In genomic region chr5:135078482-135078810, GRCm38 (mm10) we compare ENCODE assay signal across 8 mouse cellular contexts. TPM values are rescaled to one million over a fixed set of nuclear protein-coding genes. Genes with fewer than 3 reads are reported as not detected.
DNase-seq lines count a peak whose midpoint lies in the region; ATAC-seq lines count a peak whose summit lies in the region.

No protein-coding gene starts in this region.

- 2% methylated on average over 9 of the region's 11 CpGs for WGBS in embryonic facial prominence, embryonic 14.5 days
- WGBS in neural tube, embryonic 12.5 days = 1% methylated on average over 11 of the region's 11 CpGs

- intact Hi-C loops in left cerebral cortex, postnatal 4 days (cut with DNase I) = no loop called here
- intact Hi-C loops in gastrocnemius, postnatal 36 days (cut with DNase I) = no loop called here

- peak overlapping the region; percentile 69 for H3K4me2 ChIP-seq in embryonic facial prominence, embryonic 14.5 days (ENCODE audit: low read depth, low read length)
- peak overlapping the region; percentile 74 for H3K4me2 ChIP-seq in neural tube, embryonic 12.5 days (replicated peaks)

- H3K9me3 ChIP-seq in embryonic facial prominence, embryonic 14.5 days (ENCODE audit: control insufficient read depth, low read length) = no peaks in the 10 kb centered on the region
- H3K9me3 ChIP-seq in neural tube, embryonic 12.5 days = no peaks in the 10 kb centered on the region

- peak; percentile 50 for ATAC-seq in embryonic facial prominence, embryonic 14.5 days (ENCODE audit: low read depth)
- peak; percentile 25 for ATAC-seq in inflammation-experienced regulatory T-cells, adult 6 months
- peak; percentile 45 for ATAC-seq in neural tube, embryonic 12.5 days (ENCODE audit: low FRiP score, low read depth)

- H3K27me3 ChIP-seq in embryonic facial prominence, embryonic 14.5 days (replicated peaks; ENCODE audit: control insufficient read depth, insufficient read depth, low read length) = no peaks in the 10 kb centered on the region
- H3K27me3 ChIP-seq in neural tube, embryonic 12.5 days (replicated peaks) = no peaks in the 10 kb centered on the region; the same call in none of the 2 replicates

- H3K9ac ChIP-seq in embryonic facial prominence, embryonic 14.5 days (ENCODE audit: low read depth, low read length) = peak overlapping the region; percentile 98
- H3K9ac ChIP-seq in neural tube, embryonic 12.5 days = 0 out of 2 replicates have a peak overlapping the region, but pooled peaks have one; percentile 99

- no peak overlapping the region for H3K27ac ChIP-seq in embryonic facial prominence, embryonic 14.5 days (replicated peaks; ENCODE audit: low read depth, low read length)
- H3K27ac ChIP-seq in neural tube, embryonic 12.5 days = no peak overlapping the region

- peaks cover 1% of the 10 kb centered on the region; the same call in 1 of the 2 replicates for H3K4me1 ChIP-seq in embryonic facial prominence, embryonic 14.5 days (ENCODE audit: control insufficient read depth, insufficient read depth, low read length)
- peaks cover 25% of the 10 kb centered on the region for H3K4me1 ChIP-seq in neural tube, embryonic 12.5 days

- peaks cover 12% of the 10 kb centered on the region; the same call in 1 of the 2 replicates for H3K36me3 ChIP-seq in embryonic facial prominence, embryonic 14.5 days (ENCODE audit: control insufficient read depth, insufficient read depth, low read length)
- peaks cover 22% of the 10 kb centered on the region for H3K36me3 ChIP-seq in neural tube, embryonic 12.5 days

- peak overlapping the region; percentile 94 for H3K4me3 ChIP-seq in embryonic facial prominence, embryonic 14.5 days (ENCODE audit: low read depth, low read length)
- peak overlapping the region; percentile 92 for H3K4me3 ChIP-seq in neural tube, embryonic 12.5 days

- peak; percentile 77 for DNase-seq in left cerebral cortex, postnatal 4 days
- DNase-seq in left cerebral cortex, adult 18-20 months (ENCODE audit: low spot score in 2 of 2) = no peak
- no peak for DNase-seq in embryonic facial prominence, embryonic 14.5 days (ENCODE audit: low spot score)
- DNase-seq in frontal cortex, postnatal 36 days (ENCODE audit: low spot score in 2 of 2) = no peak
- no peak for DNase-seq in embryo, embryonic 10.5 days (ENCODE audit: low spot score)
- no peak for DNase-seq in gastrocnemius, postnatal 36 days

RNA-seq across cellular contexts. Expression of gene Vps37d, which starts 0.4 kb away (rescaled TPM):
- total RNA-seq in left cerebral cortex, postnatal 4 days (2021) = 10 to 100 TPM; 46.1 TPM
- total RNA-seq in left cerebral cortex, adult 18-20 months (2021) = 10 to 100 TPM; 30.8 to 32.9 TPM
- 7.7 and 8.5 TPM in 2 replicates for polyA plus RNA-seq in embryonic facial prominence, embryonic 14.5 days (2014; fragmentation: Nextera tagmentation; extraction: Ambion mirVana)
- not detected for polyA plus RNA-seq in inflammation-experienced regulatory T-cells, adult 6 months (2017; shearing (Covaris generic))
- polyA plus RNA-seq in neural tube, embryonic 12.5 days (2016; fragmentation: Nextera tagmentation; extraction: Ambion mirVana) = 37.0 and 37.8 TPM in 2 replicates
- under 1 TPM; 0.33 to 0.49 TPM for total RNA-seq in gastrocnemius, postnatal 36 days (2021)

RNA-seq across cellular contexts. Expression of gene Mlxipl, which starts 11.2 kb away (rescaled TPM):
- 1 to 10 TPM; 1.6 to 2.4 TPM for total RNA-seq in left cerebral cortex, postnatal 4 days (2021)
- total RNA-seq in left cerebral cortex, adult 18-20 months (2021) = 1 to 10 TPM; 3.2 to 4.4 TPM
- 1.2 and 1.6 TPM in 2 replicates for polyA plus RNA-seq in embryonic facial prominence, embryonic 14.5 days (2014; fragmentation: Nextera tagmentation; extraction: Ambion mirVana)
- polyA plus RNA-seq in inflammation-experienced regulatory T-cells, adult 6 months (2017; shearing (Covaris generic)) = not detected
- 0.58 and 0.66 TPM in 2 replicates for polyA plus RNA-seq in neural tube, embryonic 12.5 days (2016; fragmentation: Nextera tagmentation; extraction: Ambion mirVana)
- total RNA-seq in gastrocnemius, postnatal 36 days (2021) = 10 to 100 TPM; 62.4 to 79.9 TPM

RNA-seq across cellular contexts. Expression of gene Bud23, which starts 13.7 kb away (rescaled TPM):
- 10 to 100 TPM; 51.7 to 52.1 TPM for total RNA-seq in left cerebral cortex, postnatal 4 days (2021)
- total RNA-seq in left cerebral cortex, adult 18-20 months (2021) = 10 to 100 TPM; 43.9 to 54.1 TPM
- 74.0 and 87.2 TPM in 2 replicates for polyA plus RNA-seq in embryonic facial prominence, embryonic 14.5 days (2014; fragmentation: Nextera tagmentation; extraction: Ambion mirVana)
- polyA plus RNA-seq in inflammation-experienced regulatory T-cells, adult 6 months (2017; shearing (Covaris generic)) = 10 to 100 TPM; 63.3 to 71.1 (median 67.0) TPM
- polyA plus RNA-seq in neural tube, embryonic 12.5 days (2016; fragmentation: Nextera tagmentation; extraction: Ambion mirVana) = 106 and 112 TPM in 2 replicates
- total RNA-seq in gastrocnemius, postnatal 36 days (2021) = 10 to 100 TPM; 26.9 to 30.0 TPM

RNA-seq across cellular contexts. Expression of gene Dnajc30, which starts 14.4 kb away (rescaled TPM):
- total RNA-seq in left cerebral cortex, postnatal 4 days (2021) = 10 to 100 TPM; 27.4 to 30.1 TPM
- 10 to 100 TPM; 40.6 to 44.5 TPM for total RNA-seq in left cerebral cortex, adult 18-20 months (2021)
- polyA plus RNA-seq in embryonic facial prominence, embryonic 14.5 days (2014; fragmentation: Nextera tagmentation; extraction: Ambion mirVana) = 31.1 and 33.9 TPM in 2 replicates
- 10 to 100 TPM; 18.9 to 32.0 (median 30.4) TPM for polyA plus RNA-seq in inflammation-experienced regulatory T-cells, adult 6 months (2017; shearing (Covaris generic))
- polyA plus RNA-seq in neural tube, embryonic 12.5 days (2016; fragmentation: Nextera tagmentation; extraction: Ambion mirVana) = 30.3 and 32.2 TPM in 2 replicates
- 10 to 100 TPM; 25.4 to 27.3 TPM for total RNA-seq in gastrocnemius, postnatal 36 days (2021)

RNA-seq across cellular contexts. Expression of gene Stx1a, which starts 55.2 kb away (rescaled TPM):
- 100 to 1,000 TPM; 261 to 264 TPM for total RNA-seq in left cerebral cortex, postnatal 4 days (2021)
- total RNA-seq in left cerebral cortex, adult 18-20 months (2021) = 100 to 1,000 TPM; 309 to 311 TPM
- polyA plus RNA-seq in embryonic facial prominence, embryonic 14.5 days (2014; fragmentation: Nextera tagmentation; extraction: Ambion mirVana) = 19.6 and 20.8 TPM in 2 replicates
- polyA plus RNA-seq in inflammation-experienced regulatory T-cells, adult 6 months (2017; shearing (Covaris generic)) = 10 to 100 TPM in 2 of 3 experiments, 1 to 10 TPM in 1; 4.4 to 24.9 (median 20.8) TPM
- polyA plus RNA-seq in neural tube, embryonic 12.5 days (2016; fragmentation: Nextera tagmentation; extraction: Ambion mirVana) = 41.6 and 54.5 TPM in 2 replicates
- total RNA-seq in gastrocnemius, postnatal 36 days (2021) = under 1 TPM; 0.59 to 0.74 TPM

Comparison
In these comparisons a context has a peak if more than half of its experiments do, and no peak if none do; other contexts are left out.
1. RNA of gene Vps37d, which starts 0.4 kb away (total RNA-seq): 46.1 TPM in left cerebral cortex, postnatal 4 days and 30.8 to 32.9 TPM in left cerebral cortex, adult 18-20 months; 0.33 to 0.49 TPM in gastrocnemius, postnatal 36 days; every median in the first group is over 10 times any median in the second.
2. RNA of gene Mlxipl, which starts 11.2 kb away (total RNA-seq): 62.4 to 79.9 TPM in gastrocnemius, postnatal 36 days; 3.2 to 4.4 TPM in left cerebral cortex, adult 18-20 months and 1.6 to 2.4 TPM in left cerebral cortex, postnatal 4 days; every median in the first group is over 10 times any median in the second.
3. Peak in every context shown above with its lines, with median percentiles within 50 percentile points of each other: ATAC-seq.